Mouse (Mus musculus) MEL (cell line): ENCODE results near the gene Get4.

Experiments used
- CTCF ChIP-seq, 3 experiments: IDR thresholded peaks in 2 of 3; conservative IDR thresholded peaks in 1 of 3; 2 replicates each; pipeline ENCODE4 v1.5.1; 2011 to 2012; ENCODE audit warnings: low read length in 3 of 3, low read depth in 2 of 3, mild to moderate bottlenecking in 2 of 3, improper control_type of control experiment in 1 of 3, inconsistent platforms in 1 of 3, mixed read lengths in 1 of 3, moderate library complexity in 1 of 3; ENCODE audit not compliant: control insufficient read depth in 1 of 3, insufficient read depth in 1 of 3, poor library complexity in 1 of 3, severe bottlenecking in 1 of 3
- EP300 ChIP-seq, 2 experiments: IDR thresholded peaks; 2 replicates each; pipeline ENCODE4 v1.6.1; 2011; ENCODE audit warnings: improper control_type of control experiment in 2 of 2, low read length in 2 of 2, low read depth in 1 of 2, mild to moderate bottlenecking in 1 of 2
- HCFC1 ChIP-seq: IDR thresholded peaks from 2 replicates; pipeline ENCODE4 v1.6.1; 2012; ENCODE audit warnings: low read depth, mild to moderate bottlenecking, inconsistent platforms, low read length, improper control_type of control experiment, moderate library complexity
- JUND ChIP-seq: IDR thresholded peaks from 2 replicates; pipeline ENCODE4 v1.6.1; 2011; ENCODE audit warnings: low read depth, mild to moderate bottlenecking, improper control_type of control experiment, low read length
- KAT2A ChIP-seq: conservative IDR thresholded peaks from 2 replicates; pipeline ENCODE4 v1.6.1; 2012; ENCODE audit warnings: low read depth, low read length, improper control_type of control experiment, inconsistent platforms
- TAL1 ChIP-seq: IDR thresholded peaks from 2 replicates; pipeline ENCODE4 v1.6.1; 2012; ENCODE audit warnings: mild to moderate bottlenecking, inconsistent platforms, low read length, moderate library complexity, mixed read lengths
- TCF12 ChIP-seq: IDR thresholded peaks from 2 replicates; pipeline ENCODE4 v1.6.1; 2014; ENCODE audit warnings: low read depth, mild to moderate bottlenecking, inconsistent platforms, low read length, improper control_type of control experiment, moderate library complexity

DNA sequence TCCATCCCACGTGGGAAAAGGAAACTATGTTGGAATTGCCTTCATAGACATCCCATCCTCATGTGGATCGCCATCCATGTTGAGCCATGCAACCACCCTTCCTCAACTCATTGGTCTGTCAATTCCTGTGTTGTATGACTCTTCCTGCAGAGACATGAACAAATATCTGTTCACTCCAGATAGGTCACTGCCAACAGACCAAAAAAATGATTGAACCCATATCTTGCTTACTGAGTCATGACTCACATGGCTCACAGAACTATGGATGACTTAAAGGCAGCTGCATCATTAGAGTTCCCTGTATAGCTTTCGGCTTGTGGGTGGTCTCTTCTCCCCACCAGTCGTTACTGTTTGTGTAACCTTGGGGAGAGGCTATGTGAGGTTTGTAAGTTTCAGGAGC lies 9.3 kb downstream of the Get4 start:
- TF ChIP-seq EP300 (IDR thresholded peaks at IDR 0.05; ENCODE audit: low read depth in 1 of 2, low read length in 2 of 2) (peak; percentile 52 to 53; a peak in 3 of 4 replicates), JUND (no peak), TAL1 (peak; percentile 43; the same call in 1 of the 2 replicates), CTCF (IDR thresholded peaks at IDR 0.05 in 2 of 3, conservative IDR thresholded peaks at IDR 0.05 in 1 of 3; ENCODE audit: control insufficient read depth in 1 of 3, insufficient read depth in 1 of 3, low read depth in 2 of 3, low read length in 3 of 3, poor library complexity in 1 of 3, severe bottlenecking in 1 of 3) (no peak), KAT2A (no peak), TCF12 (no peak; the same call in 1 of the 2 replicates), HCFC1 (no peak)
